Mouse (Mus musculus): Measurements from ENCODE around the gene Pkm.

- TF ChIP-seq CTCF (IDR thresholded peaks at IDR 0.05; ENCODE audit: low read depth, low read length) (no peak), POLR2A (IDR thresholded peaks at IDR 0.05; ENCODE audit: extremely low read depth, insufficient read depth, low read length) (no peak)
Measured at GRCm38 (mm10) chr9:59695451-59695813, 39.3 kb downstream of the Pkm start.

Data from liver, adult 2 months (tissue).